Mouse (Mus musculus) liver, embryonic 14.5 days (tissue): Measurements from ENCODE around the gene Nod2. TPM values are rescaled to one million over a fixed set of nuclear protein-coding genes. Genes with fewer than 3 reads are reported as not detected.
"Not testable (repeated sequence)": the region's sequence is repeated elsewhere in the genome, so short reads cannot be mapped to it uniquely, and the experiment has no call there.

ENCODE experiments used
- ATAC-seq: fragments of 200-750 bp; cut with Nextera tagmentation; 2 replicates; pipeline ENCODE4 v1.8.0; 2017; ENCODE audit warnings: moderate number of reproducible peaks, mild to moderate bottlenecking, moderate library complexity; ENCODE audit not compliant: insufficient read depth
- DNase-seq, 3 experiments: peaks; one replicate each; pipeline ENCODE4 v3.0.0-alpha.2; 2012 to 2013; ENCODE audit warnings: low read depth in 3 of 3, low spot score in 3 of 3
- H3K27ac ChIP-seq: fragments of 300-500 bp; sonication (generic); 2 replicates; pipeline ENCODE4 v1.5.1; 2014; ENCODE audit warnings: moderate library complexity, mild to moderate bottlenecking, control low read depth, inconsistent platforms
- H3K27me3 ChIP-seq: fragments of 300-500 bp; sonication (generic); 2 replicates; pipeline ENCODE4 v1.6.1; 2014; ENCODE audit warnings: mild to moderate bottlenecking, low read length, moderate library complexity; ENCODE audit not compliant: control insufficient read depth, insufficient read depth
- H3K36me3 ChIP-seq: fragments of 300-500 bp; sonication (generic); replicated peaks from 2 replicates; pipeline ENCODE4 v1.6.1; 2014; ENCODE audit warnings: low read depth; ENCODE audit not compliant: control insufficient read depth, insufficient read depth
- H3K4me1 ChIP-seq, 2 experiments: fragments of 200-500 bp in 1 of 2; fragments of 300-500 bp in 1 of 2; sonication (generic) in 1 of 2; replicated peaks; 2 replicates each; pipeline ENCODE4 v1.6.1; 2012 to 2014; ENCODE audit warnings: antibody characterized with exemption in 1 of 2, inconsistent platforms in 1 of 2, low read length in 1 of 2; ENCODE audit not compliant: control insufficient read depth in 2 of 2, insufficient read depth in 2 of 2
- H3K4me2 ChIP-seq: fragments of 300-500 bp; sonication (generic); 2 replicates; pipeline ENCODE4 v1.6.1; 2014; ENCODE audit warnings: low read depth, mild to moderate bottlenecking, control low read depth, moderate library complexity
- H3K4me3 ChIP-seq, 2 experiments: fragments of 200-500 bp in 1 of 2; fragments of 300-500 bp in 1 of 2; sonication (generic) in 1 of 2; 2 replicates each; pipeline ENCODE4 v1.5.1; 2012 to 2014; ENCODE audit warnings: low read depth in 2 of 2, low read length in 2 of 2, mild to moderate bottlenecking in 2 of 2, control low read depth in 1 of 2, inconsistent platforms in 1 of 2, moderate library complexity in 1 of 2; ENCODE audit not compliant: insufficient read depth in 1 of 2
- H3K9ac ChIP-seq: fragments of 300-500 bp; sonication (generic); replicated peaks from 2 replicates; pipeline ENCODE4 v1.6.1; 2014; ENCODE audit warnings: mild to moderate bottlenecking, control low read depth, moderate library complexity
- H3K9me3 ChIP-seq: fragments of 300-500 bp; sonication (generic); 2 replicates; pipeline ENCODE4 v1.6.1; 2016; ENCODE audit warnings: low read length, mixed read lengths; ENCODE audit not compliant: control insufficient read depth
- CTCF ChIP-seq: IDR thresholded peaks from 2 replicates; pipeline ENCODE4 v1.5.1; 2016; ENCODE audit warnings: antibody characterized with exemption, low read depth, control low read depth
- EP300 ChIP-seq: IDR thresholded peaks from 2 replicates; pipeline ENCODE4 v1.6.1; 2016; ENCODE audit warnings: antibody characterized with exemption, low read depth
- WGBS: fragments of 180-500 bp; shearing (Covaris S2); extraction: QIAGEN DNeasy Blood & Tissue Kit; methylation state at CpG from one replicate; pipeline ENCODE4 v1.1.7; 2014; ENCODE audit not compliant: insufficient replicate concordance; 5-methylcytosine and 5-hydroxymethylcytosine counted together
- polyA plus RNA-seq, 2 experiments: library from polyadenylated mRNA; depleted of rRNA in 1 of 2; stranded (reverse) in 1 of 2; unstranded in 1 of 2; fragments of >200 nt; fragmentation: Nextera tagmentation in 1 of 2; extraction: Ambion mirVana in 1 of 2; gene quantifications; 2 replicates each; pipeline versions ENCODE4 v1.2.1 to v1.2.3; 2012 to 2014

Nod2 gene
- polyA plus RNA-seq, 2 experiments, result 0.04 TPM; not detected in 1

DNA sequence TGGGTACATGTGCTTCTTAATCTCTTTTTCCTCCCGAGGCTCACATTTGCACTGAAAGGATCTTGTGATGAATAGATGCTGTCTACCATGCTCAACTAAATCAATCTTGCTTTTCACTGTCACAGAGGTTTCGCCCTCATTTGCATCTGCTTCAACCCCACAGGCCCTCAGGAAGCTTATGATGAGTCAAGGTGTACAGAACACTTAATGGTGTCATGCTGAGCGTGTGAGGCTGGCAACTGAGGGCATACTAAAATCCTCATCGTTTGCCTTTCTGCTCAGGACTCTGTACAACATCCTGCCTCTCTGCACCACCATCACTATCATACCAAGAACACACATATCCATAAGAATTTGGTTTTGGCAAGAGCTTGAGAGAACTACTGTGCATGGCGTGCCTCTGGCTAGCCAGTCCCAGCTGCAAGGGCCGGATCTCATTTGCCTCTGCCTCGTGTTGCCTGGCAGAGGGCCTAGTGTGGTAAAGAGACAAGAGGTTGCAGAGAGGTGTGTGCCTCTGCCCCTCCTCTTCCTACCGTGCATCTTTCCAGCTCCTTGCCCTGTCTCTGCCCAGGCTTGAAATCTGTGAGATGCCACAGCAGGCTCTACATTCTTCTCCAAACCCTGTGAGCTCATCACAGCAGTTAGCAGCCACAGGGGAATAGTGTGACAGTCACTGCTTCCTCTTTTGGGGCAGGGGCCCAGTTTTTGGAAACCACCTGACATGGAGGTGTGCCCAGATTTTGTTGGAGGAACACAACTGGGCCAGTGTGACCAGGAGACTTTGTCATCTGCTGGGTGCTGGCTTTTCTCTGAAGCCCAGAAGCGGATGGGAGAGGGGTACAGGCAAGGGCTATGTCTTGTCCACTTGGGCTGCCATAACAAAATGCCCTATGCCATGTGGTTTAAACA lies 9.8 kb upstream of the Nod2 start:
- no peak for DNase-seq
- Histone ChIP-seq H3K4me1 (peaks cover 0 to 5% of the 10 kb centered on the region in 2 experiments; a peak in 2 of 4 replicates), H3K27ac (no peak overlapping the region), H3K36me3 (no peaks in the 10 kb centered on the region), H3K4me3 (no peak overlapping the region), H3K27me3 (no peaks in the 10 kb centered on the region), H3K9me3 (no peaks in the 10 kb centered on the region), H3K9ac (no peak overlapping the region), H3K4me2 (no peak overlapping the region)
- no peak for TF ChIP-seq EP300
- TF ChIP-seq CTCF, result no peak
- ATAC-seq, result no peak
- 54% methylated on average over 9 of the region's 9 CpGs for WGBS

DNA sequence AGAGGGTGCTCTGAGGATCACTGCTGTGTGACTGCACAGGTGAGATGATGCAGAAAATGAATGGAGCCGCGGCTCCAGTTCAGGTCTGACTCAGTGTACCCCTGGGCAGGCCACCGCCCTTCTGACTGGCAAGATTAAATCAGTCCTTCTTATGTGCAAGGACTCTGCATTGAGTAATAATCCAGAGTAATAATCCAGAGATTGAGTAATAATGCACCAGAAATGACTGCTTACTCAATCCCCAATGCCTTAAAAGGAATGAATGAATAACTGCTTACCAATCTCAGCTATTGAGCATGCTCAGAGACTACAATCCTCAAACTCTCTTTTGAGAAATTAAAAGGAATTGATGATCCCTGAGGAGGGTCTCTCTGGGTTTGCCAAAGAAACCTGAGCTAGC lies 8.2 kb upstream of the Nod2 start:
- peaks cover 0 to 5% of the 10 kb centered on the region in 2 experiments; a peak in 2 of 4 replicates for H3K4me1 ChIP-seq
- H3K9me3 ChIP-seq, result no peaks in the 10 kb centered on the region
- TF ChIP-seq CTCF (no peak), EP300 (no peak)
- no peak overlapping the region for H3K4me2 ChIP-seq
- 80% methylated on average over 3 of the region's 3 CpGs for WGBS
- H3K4me3 ChIP-seq, result no peak overlapping the region
- no peak for ATAC-seq
- no peak for DNase-seq
- H3K27me3 ChIP-seq, result no peaks in the 10 kb centered on the region
- H3K9ac ChIP-seq, result no peak overlapping the region
- H3K27ac ChIP-seq, result no peak overlapping the region
- H3K36me3 ChIP-seq, result no peaks in the 10 kb centered on the region

DNA sequence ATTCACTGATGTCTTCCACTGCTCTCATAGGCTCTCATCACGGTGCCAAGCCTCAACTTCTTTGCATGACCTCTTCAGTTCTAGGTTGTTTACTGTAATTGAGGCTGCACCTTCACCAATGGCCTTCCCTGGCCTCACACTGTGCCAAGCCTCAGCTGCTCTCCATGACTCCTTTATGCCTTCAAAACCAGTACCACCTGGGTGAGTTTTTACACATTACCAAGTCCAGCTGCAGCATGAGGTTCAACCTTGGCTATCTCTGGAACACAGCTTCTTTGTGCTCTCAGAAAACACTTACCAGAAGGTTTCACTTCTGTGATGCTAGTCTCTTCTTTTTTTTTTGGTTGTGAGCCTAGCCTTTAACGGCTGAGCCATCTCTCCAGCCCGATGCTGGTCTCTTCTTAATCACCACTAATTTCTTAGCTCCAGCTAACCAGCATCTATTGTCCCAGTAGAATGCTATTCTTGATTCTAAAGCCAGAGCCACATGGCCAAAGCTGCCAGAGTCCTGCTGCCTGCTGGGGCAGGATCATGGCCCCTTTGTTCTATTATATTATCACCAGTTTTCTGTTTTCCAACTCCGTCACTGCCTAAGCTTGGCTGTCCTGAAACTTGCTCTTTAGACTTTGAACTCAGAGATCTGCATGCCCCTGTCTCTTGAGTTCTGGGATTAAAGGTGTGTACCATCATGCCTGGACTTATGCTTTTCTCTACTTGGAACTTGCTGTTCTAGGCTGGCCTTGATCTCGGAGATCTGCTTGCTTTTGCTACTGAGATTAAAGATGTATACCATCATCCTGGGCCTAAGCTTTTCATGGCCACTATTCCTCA lies 4.2 kb upstream of the Nod2 start:
- TF ChIP-seq CTCF (no peak), EP300 (no peak)
- no peak overlapping the region for H3K4me3 ChIP-seq
- no peak for DNase-seq
- WGBS, result 60% methylated on average over 5 of the region's 5 CpGs
- no peak for ATAC-seq
- H3K9me3 ChIP-seq, result no peaks in the 10 kb centered on the region
- H3K9ac ChIP-seq, result no peak overlapping the region
- no peaks in the 10 kb centered on the region for H3K4me1 ChIP-seq
- H3K27me3 ChIP-seq, result no peaks in the 10 kb centered on the region
- H3K4me2 ChIP-seq, result no peak overlapping the region
- H3K36me3 ChIP-seq, result no peaks in the 10 kb centered on the region
- H3K27ac ChIP-seq, result no peak overlapping the region

DNA sequence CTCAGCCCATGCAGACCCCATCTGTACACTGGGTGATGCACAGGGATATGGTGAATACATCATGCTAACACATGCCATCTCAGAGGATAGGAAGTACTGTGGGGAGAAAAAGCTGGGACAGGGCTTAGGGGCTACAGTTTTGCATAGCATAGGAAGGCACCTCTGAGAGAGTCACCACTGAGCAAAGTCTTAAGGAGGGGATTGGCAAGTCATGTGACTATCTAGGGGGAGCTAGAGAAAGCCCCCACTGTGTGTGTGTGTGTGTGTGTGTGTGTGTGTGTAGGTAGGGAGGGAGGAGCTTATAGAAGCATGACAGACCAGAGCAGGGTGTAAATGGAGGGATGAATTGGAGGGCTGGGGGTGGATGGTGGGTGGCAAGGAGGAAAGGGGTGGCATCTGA lies 1.2 kb downstream of the Nod2 start:
- H3K4me3 ChIP-seq, result no peak overlapping the region
- TF ChIP-seq EP300 (no peak), CTCF (no peak)
- H3K27ac ChIP-seq, result no peak overlapping the region
- no peaks in the 10 kb centered on the region for H3K9me3 ChIP-seq
- H3K27me3 ChIP-seq, result no peaks in the 10 kb centered on the region
- H3K4me1 ChIP-seq, result no peaks in the 10 kb centered on the region
- no peak overlapping the region for H3K9ac ChIP-seq
- DNase-seq (no peak), ATAC-seq (no peak)
- no peak overlapping the region for H3K4me2 ChIP-seq
- H3K36me3 ChIP-seq, result no peaks in the 10 kb centered on the region

DNA sequence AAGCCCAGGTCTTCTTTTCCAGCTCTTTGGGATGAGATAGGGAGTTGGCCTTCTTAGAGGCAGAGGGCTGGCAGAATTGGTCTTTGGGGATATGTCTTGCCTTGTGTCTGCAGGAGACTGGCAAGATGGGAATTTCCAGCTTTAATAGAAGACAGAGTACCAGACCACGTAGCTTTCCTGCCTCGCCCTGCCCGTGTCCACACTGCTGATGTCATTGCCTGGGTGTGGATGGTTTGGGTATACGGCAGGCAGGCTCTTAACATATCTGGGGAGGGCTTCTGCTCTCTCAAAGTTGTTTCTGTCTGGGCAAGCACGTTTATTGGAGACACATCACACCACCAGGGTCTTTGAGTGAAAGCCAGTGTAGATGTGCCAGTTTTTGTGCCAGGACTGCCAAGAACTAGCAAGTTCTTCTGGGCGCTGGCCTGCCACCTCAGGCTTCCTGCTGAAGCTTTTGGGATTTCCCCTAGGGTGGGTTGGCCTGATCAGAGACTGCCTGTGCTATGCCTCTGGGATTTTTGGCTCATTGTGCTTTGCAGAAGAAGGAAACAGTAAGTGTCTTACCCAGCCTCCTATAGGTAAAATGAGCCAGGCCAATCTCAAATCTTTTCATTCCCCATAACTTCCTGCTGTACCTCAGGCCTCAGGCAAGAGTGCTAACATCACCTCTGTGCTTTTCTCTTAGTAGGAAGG lies 3.0 kb downstream of the Nod2 start:
- no peak for DNase-seq
- Histone ChIP-seq H3K36me3 (no peaks in the 10 kb centered on the region), H3K4me1 (no peaks in the 10 kb centered on the region), H3K9me3 (no peaks in the 10 kb centered on the region), H3K27me3 (no peaks in the 10 kb centered on the region), H3K4me2 (no peak overlapping the region), H3K9ac (no peak overlapping the region), H3K4me3 (no peak overlapping the region), H3K27ac (no peak overlapping the region)
- WGBS, result 45% methylated on average over 6 of the region's 6 CpGs
- TF ChIP-seq CTCF (no peak), EP300 (no peak)
- no peak for ATAC-seq

DNA sequence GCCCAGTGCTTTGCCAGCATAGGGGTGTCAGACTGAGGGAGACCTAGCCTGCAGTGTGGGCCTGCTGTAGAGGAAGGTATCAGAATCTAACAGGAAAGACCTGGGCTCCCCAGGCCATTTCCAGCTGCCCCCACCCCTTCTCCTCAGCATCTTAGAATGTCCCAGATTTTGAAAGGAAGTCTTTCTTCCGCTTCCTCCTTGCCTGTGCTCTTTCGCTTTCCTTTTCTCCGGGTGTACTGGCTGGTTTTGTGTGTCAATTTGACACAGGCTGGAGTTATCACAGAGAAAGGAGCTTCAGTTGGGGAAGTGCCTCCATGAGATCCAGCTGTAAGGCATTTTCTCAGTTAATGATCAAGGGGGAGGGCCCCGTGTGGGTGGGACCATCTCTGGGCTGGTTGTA lies 4.0 kb downstream of the Nod2 start:
- not testable (repeated sequence) for H3K9ac ChIP-seq, H3K4me3 ChIP-seq, H3K4me2 ChIP-seq, ATAC-seq, H3K4me1 ChIP-seq, H3K9me3 ChIP-seq, H3K27me3 ChIP-seq, DNase-seq, H3K27ac ChIP-seq, H3K36me3 ChIP-seq
- WGBS, result 38% methylated on average over 4 of the region's 4 CpGs
